Mouse (Mus musculus) lung, postnatal 14 days (tissue): ENCODE measurements around the gene R3hcc1l.

Experiments
- DNase-seq: peaks from one replicate; pipeline ENCODE4 v3.0.0; 2021

The R3hcc1l gene

DNA sequence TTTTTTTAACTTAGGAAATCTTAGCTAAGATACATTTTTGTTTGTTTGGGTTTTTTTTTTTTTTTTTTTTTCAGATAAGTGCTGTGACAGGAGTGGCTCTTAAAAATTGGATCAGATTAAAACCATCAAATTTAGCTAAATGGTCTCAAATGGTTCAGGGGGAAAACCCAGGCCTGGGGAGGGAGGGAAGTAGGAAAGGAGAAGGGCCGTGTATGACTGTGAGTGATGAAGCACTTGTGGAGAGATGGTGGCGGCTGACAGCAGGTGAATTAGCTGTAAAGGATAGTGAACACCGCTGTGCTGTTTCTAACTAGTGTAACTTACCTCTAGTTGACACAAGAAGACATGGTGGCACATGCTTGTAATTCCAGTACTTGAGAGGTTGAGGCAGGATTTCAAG is 40.1 kb downstream of the R3hcc1l start:
- no peak for DNase-seq

DNA sequence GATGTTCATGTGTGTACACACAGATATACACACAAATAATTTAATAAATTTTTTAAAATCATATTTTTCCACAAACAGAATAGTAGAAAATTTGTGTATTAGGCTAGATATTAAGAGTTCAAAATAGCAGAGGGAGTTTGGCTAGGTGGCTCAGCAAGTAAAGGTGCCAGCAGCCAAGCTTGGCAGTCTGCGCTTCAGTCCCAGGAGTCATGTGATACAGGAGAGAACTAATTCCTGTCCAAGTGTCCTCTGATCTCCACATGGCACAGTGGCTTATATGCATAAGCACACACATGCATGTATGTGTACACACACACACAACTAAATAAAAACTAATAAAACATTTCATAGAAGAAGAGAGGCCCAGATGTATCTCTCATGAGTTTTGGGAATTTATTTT is 43.4 kb downstream of the R3hcc1l start:
- no peak for DNase-seq

DNA sequence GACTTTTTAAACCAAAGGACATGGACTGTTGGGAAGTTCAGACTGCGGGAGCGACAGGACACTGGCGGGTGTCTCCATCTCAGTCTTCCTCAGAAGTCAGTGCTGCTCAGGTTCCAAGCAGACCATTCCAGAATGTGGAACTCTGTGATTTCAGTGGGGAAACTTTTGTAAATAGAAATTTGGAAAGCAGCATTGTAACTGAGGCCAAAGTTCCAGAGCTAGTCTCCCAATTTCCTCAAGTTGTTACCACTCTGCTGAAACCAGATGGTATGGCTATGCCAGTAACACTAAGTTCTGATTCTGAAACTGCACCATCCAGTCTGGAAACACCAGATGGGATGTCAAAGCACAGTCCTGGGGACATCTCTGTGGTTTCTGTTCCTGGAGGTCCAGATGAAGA is 44.4 kb downstream of the R3hcc1l start:
- no peak for DNase-seq

DNA sequence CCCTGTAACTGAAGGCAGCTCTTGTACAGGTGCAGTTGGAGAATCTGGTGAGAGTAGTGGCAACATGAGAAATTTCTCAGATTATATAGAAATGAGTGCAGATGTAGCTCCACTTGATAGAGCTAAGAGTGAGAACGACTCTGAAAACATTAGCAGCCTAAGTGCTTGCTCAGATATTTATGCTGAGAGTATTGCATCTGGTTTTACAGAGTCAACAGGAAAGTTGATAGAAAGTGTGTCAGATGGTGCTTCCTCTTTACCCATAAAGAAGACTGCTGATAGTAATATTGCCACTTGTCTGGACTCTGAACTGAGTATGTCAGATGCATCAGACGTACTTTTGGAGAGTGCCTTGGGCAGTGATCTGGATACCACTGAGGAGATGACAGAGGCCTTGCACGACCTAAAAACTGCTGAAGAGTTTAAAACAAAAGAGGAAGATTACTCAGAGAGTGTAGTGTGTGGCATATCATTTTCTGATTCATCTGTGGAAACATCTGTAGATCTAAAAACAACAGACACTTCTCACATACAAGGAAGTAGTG is 45.2 kb downstream of the R3hcc1l start:
- no peak for DNase-seq

DNA sequence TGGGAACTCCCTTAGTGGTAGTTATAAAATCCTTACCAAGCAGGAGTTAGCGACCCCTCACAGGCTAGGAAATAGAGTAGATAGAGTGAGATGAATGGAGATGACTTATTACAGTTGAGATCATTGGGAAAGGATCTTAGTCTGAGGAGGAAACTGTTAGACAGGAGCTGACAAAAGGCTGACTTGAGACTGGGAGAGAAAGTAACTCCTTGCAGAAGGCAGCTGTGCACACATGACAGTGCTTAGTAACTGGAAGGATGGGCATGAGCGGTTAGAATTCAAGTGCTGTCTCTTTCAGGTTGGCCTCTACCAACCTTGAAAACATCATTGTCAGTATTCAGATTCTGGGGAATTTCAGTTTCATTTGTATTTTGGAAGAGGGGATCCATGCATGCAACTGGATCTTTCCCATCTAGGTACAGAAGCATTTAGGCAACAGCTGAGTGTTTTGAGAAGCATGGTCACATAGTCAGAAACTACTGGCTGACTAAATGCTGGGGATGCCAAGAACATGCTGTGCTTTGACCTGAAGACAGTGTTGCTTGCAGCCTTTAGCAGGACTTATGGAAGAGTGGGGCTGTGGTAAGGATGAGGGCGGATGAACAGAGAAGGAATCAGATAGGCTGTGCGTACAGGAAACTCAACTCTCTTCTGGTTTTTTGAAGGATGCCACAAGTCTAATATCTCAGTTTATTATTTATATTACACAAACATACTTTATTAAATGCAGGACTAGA is 47.9 kb downstream of the R3hcc1l start:
- DNase-seq: peak; percentile 34

DNA sequence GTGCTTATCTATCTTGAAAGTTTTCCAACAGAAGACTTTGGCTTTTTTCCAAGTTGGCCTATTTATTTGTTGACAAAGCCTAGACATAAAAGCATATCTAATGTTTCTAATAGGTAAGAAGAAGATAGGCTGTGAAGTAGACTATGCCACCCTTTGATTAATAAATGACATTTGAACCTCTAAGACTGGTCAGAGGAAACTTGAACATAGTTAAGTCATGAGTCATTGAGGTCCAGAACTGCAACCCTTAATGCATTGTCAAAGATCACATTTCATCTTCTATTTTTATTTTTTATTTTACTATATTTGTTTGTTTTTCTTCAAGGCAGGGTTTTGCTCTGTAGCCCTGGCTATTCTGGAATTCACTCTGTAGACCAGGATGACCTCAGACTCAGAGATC is 48.5 kb downstream of the R3hcc1l start:
- DNase-seq: no peak

DNA sequence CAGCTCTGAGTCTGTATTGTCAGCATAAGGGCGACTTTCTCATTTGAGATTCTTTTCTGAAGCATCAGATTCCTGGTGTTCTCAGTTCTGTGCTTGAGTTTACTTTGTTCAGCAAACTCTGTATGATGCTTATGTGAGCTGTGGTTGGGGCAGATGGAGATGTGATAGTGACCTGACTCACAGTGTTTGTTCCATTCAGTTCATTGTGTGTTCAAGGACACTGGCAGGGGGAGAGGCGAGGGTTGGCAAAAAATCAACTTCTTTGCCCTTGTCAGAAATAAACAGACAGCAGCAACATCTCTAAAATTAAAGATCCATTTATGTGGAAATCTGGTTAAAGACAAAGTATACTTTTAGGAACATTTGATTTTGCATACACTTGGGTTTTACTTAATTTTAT is 50.5 kb downstream of the R3hcc1l start:
- no peak for DNase-seq

DNA sequence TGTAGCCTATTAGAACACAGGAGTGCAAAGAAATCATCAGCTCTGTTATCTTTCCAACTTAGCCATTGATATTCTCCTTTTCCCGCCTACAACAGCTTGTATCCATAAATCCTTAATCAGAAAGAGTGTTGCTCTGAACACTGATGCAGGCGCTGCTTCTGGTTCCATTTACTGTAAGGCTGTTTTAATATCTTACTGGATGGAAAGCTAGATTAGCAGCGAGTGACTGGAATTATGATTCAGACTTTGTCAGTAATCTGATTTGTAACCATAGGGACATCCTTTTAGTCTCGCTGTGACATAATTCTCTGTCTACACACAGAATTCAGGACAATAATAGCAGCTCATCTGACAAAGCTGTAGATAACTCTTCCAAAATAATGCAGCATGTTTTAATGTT is 52.7 kb downstream of the R3hcc1l start:
- no peak for DNase-seq

DNA sequence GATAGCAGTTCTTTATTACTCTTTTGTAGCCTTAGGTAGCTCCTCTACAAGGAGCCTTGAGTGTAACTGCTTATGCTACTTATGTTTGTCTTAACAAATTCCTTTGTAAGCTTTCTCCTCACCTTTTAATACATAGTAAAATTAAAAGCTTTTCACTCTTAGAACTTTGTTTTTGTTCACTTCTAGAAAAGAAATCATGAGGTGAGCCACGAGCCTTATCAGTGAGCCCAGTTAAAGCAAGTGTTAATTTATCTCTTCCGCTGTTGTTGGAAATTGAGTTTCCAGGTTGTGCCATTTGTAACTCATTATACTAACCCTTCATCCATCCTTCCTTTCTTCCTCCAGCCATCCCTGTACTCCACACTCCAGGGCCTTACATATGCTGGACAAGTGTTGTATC is 56.8 kb downstream of the R3hcc1l start:
- no peak for DNase-seq

DNA sequence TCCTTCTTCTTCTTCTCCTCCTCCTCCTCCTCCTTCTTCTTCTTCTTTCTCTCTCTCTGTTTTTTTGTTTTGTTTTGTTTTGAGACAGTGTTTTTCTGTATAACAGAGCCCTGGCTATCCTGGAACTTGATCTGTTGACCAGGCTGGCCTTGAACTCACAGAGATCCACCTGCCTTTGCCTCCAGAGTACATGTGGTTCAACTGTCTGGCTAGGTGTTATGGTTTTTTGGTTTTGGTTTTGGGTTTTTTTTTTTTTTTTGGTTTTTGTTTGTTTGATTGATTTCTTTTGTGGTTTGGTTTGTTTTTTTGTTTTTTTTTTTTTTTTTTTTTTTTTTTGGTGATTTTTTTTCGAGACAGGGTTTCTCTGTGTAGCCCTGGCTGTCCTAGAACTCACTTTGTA is 58.3 kb downstream of the R3hcc1l start:
- no peak for DNase-seq

DNA sequence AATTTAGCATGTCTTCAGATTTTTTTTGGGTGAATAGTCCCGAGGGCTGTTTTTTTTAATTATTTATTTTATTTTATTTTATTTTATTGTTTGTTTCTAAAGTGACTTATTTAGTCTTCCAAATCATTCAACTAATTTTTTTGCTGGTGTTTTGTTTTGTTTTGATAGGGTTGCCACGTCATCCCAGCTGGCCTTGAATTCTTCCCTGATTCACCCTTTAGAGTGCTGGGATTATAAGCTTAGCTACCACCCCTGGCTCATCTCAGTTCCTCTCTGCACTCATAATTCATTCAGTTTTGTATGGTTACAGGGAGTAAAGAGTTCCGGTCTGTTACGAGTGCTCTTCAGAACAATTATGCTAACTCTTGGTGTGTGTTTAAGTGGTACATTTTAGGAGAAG is 60.1 kb downstream of the R3hcc1l start:
- no peak for DNase-seq

DNA sequence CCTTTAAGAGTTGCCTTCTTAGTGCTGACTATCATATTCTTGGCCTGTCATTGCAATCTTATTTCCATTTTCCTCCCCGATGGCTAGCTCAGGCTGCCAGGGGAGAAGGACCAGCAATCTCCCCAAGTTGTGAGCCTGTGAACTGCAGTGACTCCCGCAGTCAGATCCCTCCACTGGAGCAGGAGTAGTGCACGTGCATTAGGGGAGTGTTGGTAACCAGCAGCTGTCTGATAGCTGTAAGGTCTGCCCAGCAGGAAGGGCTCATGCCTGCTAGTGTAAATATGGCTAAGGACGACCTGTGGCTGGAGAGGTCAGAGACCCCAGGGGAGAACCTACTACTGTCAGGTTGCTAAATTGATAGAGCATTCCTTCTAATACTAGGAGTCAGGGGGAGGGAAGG is 62.1 kb downstream of the R3hcc1l start:
- no peak for DNase-seq

DNA sequence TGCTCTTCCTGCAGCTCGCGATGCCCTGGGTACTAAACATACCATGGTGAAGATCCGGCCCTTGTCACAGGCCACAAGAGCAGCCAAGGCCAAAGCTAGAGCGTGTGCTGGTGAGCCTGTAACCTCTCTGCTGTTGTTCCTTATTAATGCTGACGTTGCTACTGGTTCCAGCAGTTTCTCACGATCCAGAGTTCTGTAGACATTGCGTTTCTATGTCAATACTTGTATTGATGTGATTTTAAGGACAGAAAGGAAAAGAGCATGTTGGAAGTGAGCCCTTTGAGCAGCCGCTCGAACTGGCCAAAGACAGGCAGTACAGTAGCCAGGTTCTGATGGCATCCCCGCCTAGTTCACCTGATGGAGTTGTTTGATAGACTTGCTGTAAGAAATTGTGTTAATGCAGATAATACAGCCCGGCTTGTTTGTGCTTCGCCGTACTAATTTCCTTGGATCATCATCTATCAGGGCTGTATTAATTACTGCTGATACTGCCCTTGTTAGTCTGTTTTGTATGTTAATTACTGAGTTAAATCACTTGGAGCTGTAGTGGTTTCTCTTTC is 64.3 kb downstream of the R3hcc1l start:
- DNase-seq: no peak

DNA sequence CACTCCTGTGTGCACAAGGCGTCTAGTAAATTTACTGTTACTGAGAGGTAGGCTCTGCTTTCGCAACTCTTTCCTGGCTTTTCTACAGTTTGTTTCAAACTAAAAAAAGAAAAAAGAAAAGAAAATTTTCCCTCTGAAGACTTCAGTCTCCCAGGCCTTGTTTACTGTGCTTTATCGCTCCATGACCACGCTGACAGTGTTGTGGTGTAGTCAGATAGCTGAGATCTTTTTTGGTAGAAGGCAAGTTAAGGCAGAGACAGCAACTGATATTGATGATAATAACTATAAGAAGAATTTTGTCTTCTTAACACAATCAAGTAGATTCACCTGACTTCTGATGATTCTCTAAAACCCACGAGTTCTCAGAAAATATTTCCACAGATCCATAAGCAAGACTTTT is 65.1 kb downstream of the R3hcc1l start:
- no peak for DNase-seq

DNA sequence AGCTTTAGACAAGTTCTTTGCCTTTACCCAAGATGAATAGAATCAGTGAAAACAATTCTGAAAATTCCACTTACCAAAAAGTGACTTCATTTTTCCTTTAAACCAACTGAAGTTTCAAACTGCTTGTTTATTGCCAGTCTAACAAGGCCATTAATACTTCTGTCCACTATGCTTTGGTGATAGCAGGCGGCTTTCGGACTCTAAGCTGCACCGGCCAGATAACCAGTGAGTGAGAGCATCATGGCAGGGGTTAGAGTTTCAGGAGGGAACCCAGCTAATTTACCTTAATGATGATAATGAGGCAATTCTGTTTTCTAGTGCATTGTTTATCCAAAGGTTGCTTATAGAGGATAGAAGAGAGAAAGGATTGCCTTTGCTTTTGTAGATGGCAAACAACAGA is 65.6 kb downstream of the R3hcc1l start:
- DNase-seq: no peak

DNA sequence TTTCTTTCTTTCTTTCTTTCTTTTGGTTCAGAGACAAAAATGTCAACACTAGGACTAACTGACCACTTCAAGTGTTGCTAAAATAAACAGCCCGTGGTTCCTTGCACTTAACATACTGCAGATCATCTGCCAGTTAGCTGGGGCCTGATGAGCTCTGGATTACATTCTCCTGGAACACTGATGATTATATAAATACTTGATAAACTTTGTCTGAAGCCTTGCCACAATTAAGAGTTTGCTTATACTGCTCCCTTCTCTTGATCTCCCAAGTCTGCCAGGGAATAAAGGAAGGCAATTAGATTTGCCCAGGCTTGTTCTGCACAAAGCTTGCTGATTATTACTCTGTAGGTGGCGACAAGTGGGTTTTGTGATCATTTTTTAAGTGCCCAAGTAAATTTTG is 69.1 kb downstream of the R3hcc1l start:
- DNase-seq: no peak

DNA sequence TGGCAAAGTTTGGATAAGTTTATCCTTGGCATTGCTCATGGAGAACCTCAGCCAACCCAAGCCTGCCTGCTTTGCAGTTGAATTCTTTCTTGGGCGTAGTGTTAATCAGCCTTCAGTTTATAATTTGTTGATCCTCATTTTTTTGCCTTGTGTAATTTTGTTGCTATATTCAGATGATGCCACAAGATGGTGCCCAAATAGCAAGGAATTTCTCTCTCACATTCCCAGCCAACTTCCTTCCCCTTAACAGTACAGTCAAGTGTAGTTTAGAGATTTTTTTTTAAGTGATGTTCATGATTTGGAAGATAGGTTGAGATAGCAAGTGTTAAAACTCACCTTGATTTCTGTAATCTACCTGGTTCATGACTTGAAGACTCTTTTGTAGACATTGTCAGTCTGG is 70.7 kb downstream of the R3hcc1l start:
- no peak for DNase-seq

DNA sequence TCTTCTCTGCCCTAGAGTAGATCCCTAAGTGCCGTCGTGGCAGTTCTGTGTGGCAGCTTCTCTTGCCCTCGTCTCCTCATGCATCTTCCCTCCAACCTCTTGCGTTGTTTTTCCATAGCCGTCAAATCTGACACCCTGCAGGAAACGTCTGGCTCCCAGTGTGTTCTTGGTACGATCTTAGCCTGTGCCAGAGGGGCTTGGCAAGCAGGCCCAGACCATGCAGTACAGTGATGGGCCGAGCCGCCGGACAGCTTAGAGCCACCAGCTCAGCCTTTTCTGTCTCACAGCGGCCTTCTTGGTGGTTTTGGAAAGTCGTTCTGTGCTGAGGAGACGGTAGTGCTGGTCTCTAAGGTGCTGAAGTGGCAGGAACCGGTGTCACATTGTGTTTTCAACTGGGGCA is 73.0 kb downstream of the R3hcc1l start:
- no peak for DNase-seq

DNA sequence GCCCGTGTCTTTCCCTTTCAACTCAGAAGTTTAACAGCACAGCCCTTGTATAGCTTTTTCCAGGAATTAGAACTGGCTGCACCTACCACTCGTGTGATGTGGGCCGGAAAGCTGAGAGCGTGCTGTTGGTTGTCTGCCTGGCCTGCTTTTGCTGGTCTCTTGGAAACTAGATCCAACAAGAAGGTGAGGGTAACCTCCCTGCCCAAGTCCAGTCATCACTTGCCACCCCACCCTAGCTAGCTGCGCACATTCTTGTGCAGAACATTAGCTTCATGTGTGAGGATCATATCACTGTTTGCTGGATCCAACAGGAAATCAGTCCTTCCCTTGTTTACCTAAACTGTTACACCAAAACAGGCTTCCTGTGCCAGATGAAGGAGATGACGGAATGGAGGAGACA is 74.9 kb downstream of the R3hcc1l start:
- no peak for DNase-seq

DNA sequence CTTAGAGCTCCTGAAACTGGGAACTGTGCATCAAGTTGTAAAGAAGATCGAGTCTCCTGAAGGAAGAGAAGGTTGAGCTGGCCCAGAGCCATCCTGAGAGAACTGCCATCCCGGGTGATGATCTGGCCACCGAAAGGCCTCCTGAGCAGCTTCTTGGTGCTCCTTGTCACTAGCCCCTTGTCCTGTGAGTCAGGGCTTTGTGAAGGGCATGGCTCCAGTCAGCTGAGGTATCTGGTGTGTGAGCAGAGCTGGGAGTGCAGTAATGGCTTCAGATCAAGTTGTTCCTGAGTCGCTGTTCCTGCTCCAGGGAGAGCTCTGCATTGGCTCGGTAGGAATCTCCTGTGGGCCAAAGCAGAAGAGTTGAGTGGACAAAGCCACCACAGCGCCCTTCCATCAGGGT is 76.5 kb downstream of the R3hcc1l start:
- DNase-seq: no peak

DNA sequence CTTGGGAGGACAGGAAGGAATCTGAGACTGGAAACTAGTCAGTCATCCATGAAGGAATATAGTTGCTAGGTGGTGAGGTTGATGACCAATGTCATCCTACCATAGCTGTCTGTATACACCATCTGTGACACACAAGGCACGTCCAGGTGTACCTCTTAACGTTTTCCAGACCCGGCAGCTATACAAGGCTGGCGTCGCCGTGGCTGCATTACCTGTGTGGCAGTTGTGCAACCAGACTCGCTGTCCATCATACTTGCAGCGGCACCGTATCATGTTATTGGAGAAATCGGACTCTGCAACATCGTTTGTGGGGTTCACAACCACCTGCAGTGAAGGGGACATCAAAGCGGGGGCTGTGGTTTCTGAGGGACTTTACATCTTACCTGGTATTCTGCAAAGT is 78.7 kb downstream of the R3hcc1l start:
- DNase-seq: no peak

DNA sequence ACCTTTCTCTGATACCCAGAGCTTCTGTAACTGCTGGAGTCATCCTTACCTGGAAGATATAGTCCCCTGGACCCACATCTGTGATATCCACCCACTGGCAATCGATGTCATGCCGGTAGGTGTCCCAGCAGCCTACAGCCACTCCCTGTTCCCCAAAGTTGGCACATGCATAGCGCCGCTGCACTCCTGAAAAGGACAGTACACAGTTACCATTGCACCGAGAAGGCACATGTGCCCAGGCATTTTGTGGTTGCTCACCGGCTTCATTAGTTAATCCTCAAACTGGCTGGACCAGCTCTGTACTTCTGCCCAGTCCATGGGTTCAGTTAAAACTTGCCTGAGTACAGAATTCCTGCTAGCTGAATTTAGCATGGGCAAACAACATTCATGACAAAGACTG is 79.3 kb downstream of the R3hcc1l start:
- DNase-seq: no peak

DNA sequence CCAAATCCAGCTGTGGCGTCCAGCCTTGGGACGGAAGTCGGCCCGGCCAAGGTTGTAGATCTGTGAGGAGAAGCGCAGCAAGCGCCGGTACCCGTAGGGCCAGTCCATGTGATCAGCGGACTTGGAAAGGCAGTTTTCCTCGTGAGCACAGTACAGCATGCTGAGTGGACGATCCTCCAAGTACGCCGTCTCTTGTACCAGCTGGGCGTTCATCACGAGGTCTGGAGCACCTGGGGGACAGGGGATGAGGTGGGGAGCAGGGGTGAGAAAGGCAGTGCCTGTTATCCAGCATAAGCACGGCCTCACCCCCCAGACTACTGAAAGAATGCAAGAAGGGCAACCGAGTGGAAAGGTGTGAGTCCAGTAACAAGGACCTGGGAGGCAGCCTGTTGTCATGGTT is 81.3 kb downstream of the R3hcc1l start:
- DNase-seq: no peak

DNA sequence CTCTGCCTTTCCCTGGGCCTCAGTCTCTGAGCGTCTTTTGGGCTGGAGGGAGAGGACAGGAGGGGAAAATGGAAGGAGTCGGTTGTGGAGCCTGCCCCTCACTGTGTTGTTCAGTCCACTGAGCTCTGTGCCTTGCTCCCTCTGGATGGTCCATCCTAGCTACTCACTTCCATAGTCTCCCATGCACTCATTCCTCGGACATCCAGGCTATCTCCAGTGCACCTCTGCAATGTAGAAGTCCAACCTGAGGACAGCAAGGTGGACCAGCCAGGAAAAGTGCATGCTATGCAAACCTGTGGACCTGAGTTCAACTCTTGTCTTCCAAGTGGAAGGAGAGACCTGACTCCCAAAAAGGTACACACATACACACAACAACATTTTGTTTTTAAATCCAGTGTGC is 82.0 kb downstream of the R3hcc1l start:
- no peak for DNase-seq

DNA sequence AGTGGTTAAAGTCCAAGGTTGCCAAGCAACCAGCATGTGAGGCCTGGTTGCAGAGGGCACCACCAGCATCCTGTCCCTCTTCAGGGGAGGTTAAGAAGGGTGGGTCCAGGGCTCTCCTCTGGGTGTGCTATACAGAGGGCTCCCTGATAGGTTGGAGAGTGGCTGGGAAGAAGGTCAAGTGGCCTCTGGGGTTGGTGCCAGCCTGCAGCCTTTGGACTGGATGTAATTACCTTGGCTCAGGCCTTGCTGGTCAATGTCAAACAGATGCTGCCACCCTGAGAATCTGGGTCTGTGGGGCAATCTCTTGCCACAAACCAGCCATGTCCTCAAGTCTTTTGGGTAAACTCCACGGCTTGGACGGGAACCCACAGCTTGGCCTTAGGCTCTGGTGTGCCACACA is 82.9 kb downstream of the R3hcc1l start:
- no peak for DNase-seq
